Mouse (Mus musculus): ENCODE measurements around the gene Ephx1. TPM values are rescaled to one million over a fixed set of nuclear protein-coding genes. Genes with fewer than 3 reads are reported as not detected.

The Ephx1 gene
- polyA plus RNA-seq (2015; fragmentation: Nextera tagmentation; extraction: Ambion mirVana): 16.9 and 19.6 TPM in 2 replicates

DNA sequence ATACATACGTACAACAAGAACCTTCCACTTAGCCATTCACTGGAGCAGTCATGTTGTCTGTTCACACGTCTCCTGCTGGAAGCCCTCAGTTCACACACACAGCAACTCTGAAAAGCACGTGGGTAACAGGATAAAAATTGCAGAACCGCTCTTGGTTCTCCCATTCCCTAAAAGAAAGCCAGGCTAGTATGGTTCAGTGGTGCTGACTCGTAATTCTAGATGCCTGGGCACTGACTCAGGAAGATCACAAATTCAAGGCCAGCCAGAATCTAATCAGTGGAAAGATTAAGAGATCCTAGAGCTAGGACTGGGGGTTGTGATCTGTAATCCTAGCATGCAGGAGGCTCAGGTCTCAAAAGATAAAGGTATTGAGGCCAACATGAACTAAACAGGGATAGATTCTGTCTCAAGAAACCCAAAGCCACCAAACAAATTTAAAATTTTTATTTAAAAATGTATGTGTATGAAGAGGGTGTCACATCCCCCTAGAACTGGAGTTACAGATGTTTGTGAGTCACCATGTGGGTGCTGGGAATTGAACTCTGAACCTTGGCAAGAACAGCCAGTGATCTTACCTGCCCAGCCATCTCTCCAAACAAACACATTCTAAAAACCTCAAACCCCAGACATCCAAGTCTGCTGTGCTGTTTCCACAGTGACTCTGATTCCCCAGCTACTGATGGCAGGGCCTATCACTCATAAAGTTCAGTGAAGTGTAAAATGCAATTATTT is at the start of gene Ephx1:
Ephx1 (minus strand) TSS at position 149 of the 732 bp plus-strand sequence.
- H3K9ac ChIP-seq (ENCODE audit: low read length): no peak within 1 kb of the TSS
- no peaks in the 10 kb centered on the region for H3K9me3 ChIP-seq (replicated peaks; ENCODE audit: control insufficient read depth, low read length)
- H3K4me3 ChIP-seq (replicated peaks; ENCODE audit: low read length): no peak within 1 kb of the TSS
- H3K27me3 ChIP-seq (ENCODE audit: control insufficient read depth, insufficient read depth, low read length): no peaks in the 10 kb centered on the region
- H3K36me3 ChIP-seq (ENCODE audit: control insufficient read depth, insufficient read depth, low read length): no peaks in the 10 kb centered on the region
- H3K27ac ChIP-seq (ENCODE audit: low read length): no peak within 1 kb of the TSS
- no peak within 1 kb of the TSS for H3K4me2 ChIP-seq (ENCODE audit: low read depth, low read length)
- peaks cover 9% of the 10 kb centered on the region for H3K4me1 ChIP-seq (ENCODE audit: control insufficient read depth, insufficient read depth, low read length)
- WGBS: 52% methylated on average over 5 of the region's 5 CpGs
- no peak for ATAC-seq (ENCODE audit: insufficient read depth, low FRiP score)

- 66% methylated on average over 11 of the region's 11 CpGs for WGBS
- H3K36me3 ChIP-seq (ENCODE audit: control insufficient read depth, insufficient read depth, low read length): no peaks in the 10 kb centered on the region
- no peak overlapping the region for H3K27ac ChIP-seq (ENCODE audit: low read length)
- H3K9ac ChIP-seq (ENCODE audit: low read length): no peak overlapping the region
- ATAC-seq (ENCODE audit: insufficient read depth, low FRiP score): no peak
- H3K9me3 ChIP-seq (replicated peaks; ENCODE audit: control insufficient read depth, low read length): no peaks in the 10 kb centered on the region
- no peaks in the 10 kb centered on the region for H3K27me3 ChIP-seq (ENCODE audit: control insufficient read depth, insufficient read depth, low read length)
- no peaks in the 10 kb centered on the region for H3K4me1 ChIP-seq (ENCODE audit: control insufficient read depth, insufficient read depth, low read length)
- H3K4me3 ChIP-seq (replicated peaks; ENCODE audit: low read length): no peak overlapping the region
- no peak overlapping the region for H3K4me2 ChIP-seq (ENCODE audit: low read depth, low read length)
These were observed 49.0 kb upstream of the Ephx1 start for GRCm38 (mm10) chr1:181069671-181070070.

DNA sequence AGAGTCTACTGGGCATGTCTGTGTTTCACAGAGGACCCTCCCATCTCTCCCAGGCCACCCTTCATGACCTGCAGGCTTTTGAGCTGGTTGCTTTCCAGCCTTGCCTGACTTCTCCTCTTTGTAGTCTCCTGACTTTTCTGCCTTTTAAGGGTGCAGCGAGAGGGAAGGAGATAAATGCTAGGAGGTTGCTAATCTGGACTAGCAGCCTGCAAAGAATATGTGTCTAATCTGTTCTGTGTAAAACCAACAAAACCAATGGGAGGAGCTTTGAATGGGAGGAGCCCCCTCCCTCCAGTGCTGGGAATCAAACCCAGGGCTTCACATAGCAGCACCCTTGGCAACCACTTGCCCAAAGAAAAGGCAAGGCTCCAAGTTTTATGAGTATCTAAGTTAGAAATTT is 47.6 kb upstream of the Ephx1 start:
- H3K27ac ChIP-seq (ENCODE audit: low read length): no peak overlapping the region
- no peak overlapping the region for H3K4me2 ChIP-seq (ENCODE audit: low read depth, low read length)
- no peak for ATAC-seq (ENCODE audit: insufficient read depth, low FRiP score)
- 70% methylated on average over 1 of the region's 1 CpGs for WGBS
- no peak overlapping the region for H3K4me3 ChIP-seq (replicated peaks; ENCODE audit: low read length)
- H3K9ac ChIP-seq (ENCODE audit: low read length): no peak overlapping the region
- no peaks in the 10 kb centered on the region for H3K36me3 ChIP-seq (ENCODE audit: control insufficient read depth, insufficient read depth, low read length)
- H3K9me3 ChIP-seq (replicated peaks; ENCODE audit: control insufficient read depth, low read length): no peaks in the 10 kb centered on the region
- H3K27me3 ChIP-seq (ENCODE audit: control insufficient read depth, insufficient read depth, low read length): no peaks in the 10 kb centered on the region
- H3K4me1 ChIP-seq (ENCODE audit: control insufficient read depth, insufficient read depth, low read length): no peaks in the 10 kb centered on the region

DNA sequence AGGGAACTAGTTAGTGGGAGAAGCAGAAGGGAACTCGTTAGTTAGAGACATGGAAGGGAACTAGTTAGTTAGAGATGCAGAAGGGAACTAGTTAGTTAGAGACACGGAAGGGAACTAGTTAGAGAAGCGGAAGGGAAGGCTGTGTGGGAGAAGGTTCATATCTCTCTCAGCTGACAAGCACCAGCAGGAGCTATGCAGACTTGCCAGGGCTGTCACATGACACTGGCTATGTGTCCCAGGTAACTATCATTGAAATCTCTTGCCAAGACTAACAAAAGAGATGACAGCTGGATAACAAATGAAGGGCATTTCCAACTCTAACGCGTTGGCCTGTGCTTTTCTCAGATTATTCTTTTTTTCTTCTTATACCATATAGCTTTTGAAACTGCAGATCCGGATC is 43.9 kb upstream of the Ephx1 start:
- WGBS: 62% methylated on average over 6 of the region's 6 CpGs
- Histone ChIP-seq H3K9me3 (replicated peaks; ENCODE audit: control insufficient read depth, low read length) (no peaks in the 10 kb centered on the region), H3K4me1 (ENCODE audit: control insufficient read depth, insufficient read depth, low read length) (no peaks in the 10 kb centered on the region), H3K9ac (ENCODE audit: low read length) (no peak overlapping the region), H3K36me3 (ENCODE audit: control insufficient read depth, insufficient read depth, low read length) (no peaks in the 10 kb centered on the region), H3K4me3 (replicated peaks; ENCODE audit: low read length) (no peak overlapping the region), H3K27me3 (ENCODE audit: control insufficient read depth, insufficient read depth, low read length) (no peaks in the 10 kb centered on the region), H3K4me2 (ENCODE audit: low read depth, low read length) (no peak overlapping the region), H3K27ac (ENCODE audit: low read length) (no peak overlapping the region)
- no peak for ATAC-seq (ENCODE audit: insufficient read depth, low FRiP score)

GRCm38 (mm10) chr1:181063991-181064390 is 43.3 kb upstream of the Ephx1 start:
- no peaks in the 10 kb centered on the region for H3K9me3 ChIP-seq (replicated peaks; ENCODE audit: control insufficient read depth, low read length)
- H3K36me3 ChIP-seq (ENCODE audit: control insufficient read depth, insufficient read depth, low read length): no peaks in the 10 kb centered on the region
- no peak for ATAC-seq (ENCODE audit: insufficient read depth, low FRiP score)
- no peak overlapping the region for H3K4me2 ChIP-seq (ENCODE audit: low read depth, low read length)
- H3K27ac ChIP-seq (ENCODE audit: low read length): no peak overlapping the region
- H3K4me3 ChIP-seq (replicated peaks; ENCODE audit: low read length): no peak overlapping the region
- WGBS: 61% methylated on average over 2 of the region's 2 CpGs
- H3K4me1 ChIP-seq (ENCODE audit: control insufficient read depth, insufficient read depth, low read length): no peaks in the 10 kb centered on the region
- no peaks in the 10 kb centered on the region for H3K27me3 ChIP-seq (ENCODE audit: control insufficient read depth, insufficient read depth, low read length)
- H3K9ac ChIP-seq (ENCODE audit: low read length): no peak overlapping the region

DNA sequence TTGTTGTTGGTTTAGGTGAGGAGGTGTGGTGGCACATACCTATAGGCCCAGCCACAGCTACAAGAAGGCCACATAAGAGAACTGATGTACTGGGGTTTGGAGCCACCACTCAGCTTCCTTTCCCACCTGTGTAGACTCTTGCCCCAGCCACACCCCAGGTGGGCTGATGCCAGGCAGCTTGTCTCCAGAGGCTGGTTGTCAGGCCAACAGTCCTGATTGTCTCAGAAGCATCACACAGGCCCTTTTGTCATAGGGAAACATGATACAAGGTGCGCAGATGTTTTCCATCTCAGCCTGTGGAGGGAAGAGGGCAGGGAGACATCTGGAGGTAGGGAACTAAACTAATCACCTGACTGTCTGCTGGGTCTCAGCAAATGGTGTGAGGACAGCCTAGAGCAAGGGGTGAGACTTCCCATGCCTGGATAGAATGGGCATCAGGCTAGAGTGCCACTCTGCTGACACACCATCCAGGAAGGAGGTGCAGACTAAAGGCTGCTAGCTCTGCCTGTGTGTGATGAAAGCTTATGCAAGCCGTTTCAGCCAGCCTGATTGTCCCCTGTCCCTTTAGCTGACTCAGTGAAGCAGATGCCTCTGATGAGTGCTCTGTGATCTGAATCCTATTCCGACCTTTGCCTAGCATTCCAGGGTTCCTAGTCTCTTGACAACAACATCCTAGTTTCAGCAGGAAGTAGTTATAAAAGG is 41.2 kb upstream of the Ephx1 start:
- Histone ChIP-seq H3K4me3 (replicated peaks; ENCODE audit: low read length) (no peak overlapping the region), H3K27ac (ENCODE audit: low read length) (no peak overlapping the region), H3K9me3 (replicated peaks; ENCODE audit: control insufficient read depth, low read length) (no peaks in the 10 kb centered on the region), H3K36me3 (ENCODE audit: control insufficient read depth, insufficient read depth, low read length) (no peaks in the 10 kb centered on the region), H3K9ac (ENCODE audit: low read length) (no peak overlapping the region), H3K27me3 (ENCODE audit: control insufficient read depth, insufficient read depth, low read length) (no peaks in the 10 kb centered on the region), H3K4me1 (ENCODE audit: control insufficient read depth, insufficient read depth, low read length) (no peaks in the 10 kb centered on the region), H3K4me2 (ENCODE audit: low read depth, low read length) (no peak overlapping the region)
- 61% methylated on average over 3 of the region's 3 CpGs for WGBS
- no peak for ATAC-seq (ENCODE audit: insufficient read depth, low FRiP score)

- no peaks in the 10 kb centered on the region for H3K36me3 ChIP-seq (ENCODE audit: control insufficient read depth, insufficient read depth, low read length)
- H3K4me3 ChIP-seq (replicated peaks; ENCODE audit: low read length): no peak overlapping the region
- H3K27me3 ChIP-seq (ENCODE audit: control insufficient read depth, insufficient read depth, low read length): no peaks in the 10 kb centered on the region
- H3K4me1 ChIP-seq (ENCODE audit: control insufficient read depth, insufficient read depth, low read length): no peaks in the 10 kb centered on the region
- H3K9ac ChIP-seq (ENCODE audit: low read length): no peak overlapping the region
- ATAC-seq (ENCODE audit: insufficient read depth, low FRiP score): no peak
- no peak overlapping the region for H3K27ac ChIP-seq (ENCODE audit: low read length)
- no peaks in the 10 kb centered on the region for H3K9me3 ChIP-seq (replicated peaks; ENCODE audit: control insufficient read depth, low read length)
- H3K4me2 ChIP-seq (ENCODE audit: low read depth, low read length): no peak overlapping the region
- WGBS: 78% methylated on average over 4 of the region's 4 CpGs
These were observed 32.2 kb upstream of the Ephx1 start for GRCm38 (mm10) chr1:181052898-181053297.

DNA sequence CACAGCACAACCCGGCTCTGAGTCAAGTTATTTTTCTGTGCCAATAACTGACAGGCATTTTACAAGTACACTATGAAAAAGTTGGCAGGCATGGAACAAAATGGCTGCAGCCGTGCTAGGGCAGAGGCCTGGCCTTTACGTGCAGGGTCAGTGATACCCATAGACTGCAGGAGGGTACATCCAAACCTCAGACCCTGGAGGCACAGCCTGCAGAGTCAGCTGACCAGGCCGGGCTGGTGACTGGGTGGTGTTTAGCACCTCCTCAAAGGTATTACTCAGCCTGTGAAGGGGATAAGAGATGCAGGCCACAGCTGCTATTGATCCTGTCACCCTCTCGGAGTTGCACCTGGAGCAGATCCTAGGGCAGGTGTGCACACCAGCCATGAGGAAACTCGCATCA is 30.2 kb upstream of the Ephx1 start, which contains the start of gene 9130409I23Rik:
9130409I23Rik (plus strand) TSS at position 301 of the 400 bp plus-strand sequence.
- no peak for ATAC-seq (ENCODE audit: insufficient read depth, low FRiP score)
- no peak within 1 kb of the TSS for H3K4me2 ChIP-seq (ENCODE audit: low read depth, low read length)
- WGBS: 75% methylated on average over 6 of the region's 6 CpGs
- no peak within 1 kb of the TSS for H3K27ac ChIP-seq (ENCODE audit: low read length)
- H3K27me3 ChIP-seq (ENCODE audit: control insufficient read depth, insufficient read depth, low read length): no peaks in the 10 kb centered on the region
- H3K9ac ChIP-seq (ENCODE audit: low read length): no peak within 1 kb of the TSS
- H3K9me3 ChIP-seq (replicated peaks; ENCODE audit: control insufficient read depth, low read length): no peaks in the 10 kb centered on the region
- no peak within 1 kb of the TSS for H3K4me3 ChIP-seq (replicated peaks; ENCODE audit: low read length)
- no peaks in the 10 kb centered on the region for H3K4me1 ChIP-seq (ENCODE audit: control insufficient read depth, insufficient read depth, low read length)
- H3K36me3 ChIP-seq (ENCODE audit: control insufficient read depth, insufficient read depth, low read length): no peaks in the 10 kb centered on the region

- H3K4me2 ChIP-seq (ENCODE audit: low read depth, low read length): no peak overlapping the region
- H3K4me3 ChIP-seq (replicated peaks; ENCODE audit: low read length): no peak overlapping the region
- H3K27ac ChIP-seq (ENCODE audit: low read length): no peak overlapping the region
- H3K27me3 ChIP-seq (ENCODE audit: control insufficient read depth, insufficient read depth, low read length): no peaks in the 10 kb centered on the region
- no peak overlapping the region for H3K9ac ChIP-seq (ENCODE audit: low read length)
- H3K4me1 ChIP-seq (ENCODE audit: control insufficient read depth, insufficient read depth, low read length): no peaks in the 10 kb centered on the region
- no peaks in the 10 kb centered on the region for H3K36me3 ChIP-seq (ENCODE audit: control insufficient read depth, insufficient read depth, low read length)
- no peak for ATAC-seq (ENCODE audit: insufficient read depth, low FRiP score)
- H3K9me3 ChIP-seq (replicated peaks; ENCODE audit: control insufficient read depth, low read length): no peaks in the 10 kb centered on the region
These were observed 28.7 kb upstream of the Ephx1 start for GRCm38 (mm10) chr1:181049328-181049842.

All from stomach, embryonic 16.5 days (tissue).